ENCODE assay signal across 14 mouse cellular contexts in the genomic region with DNA sequence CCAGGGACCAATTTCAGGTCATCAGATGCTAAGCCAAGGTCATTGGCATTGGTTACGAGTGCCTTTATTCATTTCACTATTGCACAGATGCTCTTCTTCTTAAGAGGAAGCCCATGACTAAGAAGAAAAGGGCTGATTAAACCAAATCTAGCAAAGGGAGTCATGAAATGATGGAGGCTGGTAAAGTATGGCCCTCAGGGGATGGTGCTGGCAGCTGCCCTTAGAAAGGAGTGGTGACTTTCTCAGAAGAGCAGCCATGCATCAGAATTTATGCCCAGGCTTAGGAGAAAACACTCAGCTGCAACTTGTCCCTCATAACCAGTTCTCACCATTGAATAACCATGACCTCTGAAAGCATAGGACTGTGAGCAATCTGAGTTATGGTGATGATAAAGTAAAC. TPM values are rescaled to one million over a fixed set of nuclear protein-coding genes. Genes with fewer than 3 reads are reported as not detected.
"Had no signal": no experiment of that assay in that cellular context is flagged by ENCODE, and none has a peak within 500 bp of the region (broad histone marks: within the 10 kb centered on the region; RNA-seq: fewer than 3 reads in every experiment).

No protein-coding gene starts in this region.

- H3K9ac ChIP-seq: liver, embryonic 13.5 days; midbrain, embryonic 13.5 days had no signal

- H3K27ac ChIP-seq: layer of hippocampus, adult 2 months; left cerebral cortex, adult 2 months; liver, embryonic 13.5 days; midbrain, embryonic 10.5 days; midbrain, embryonic 13.5 days had no signal

- DNase-seq: layer of hippocampus, adult 9-11 months; layer of hippocampus, postnatal 36 days; liver, embryonic 13.5 days; lung, adult 2 months; thymus, adult 18-20 months; thymus, postnatal 36 days had no signal

- H3K9me3 ChIP-seq: liver, embryonic 13.5 days; megakaryocyte, embryonic 14.5 days; midbrain, embryonic 10.5 days; midbrain, embryonic 13.5 days had no signal

- H3K4me3 ChIP-seq: layer of hippocampus, adult 2 months; left cerebral cortex, adult 2 months; liver, embryonic 13.5 days; megakaryocyte, embryonic 14.5 days; midbrain, embryonic 10.5 days; midbrain, embryonic 13.5 days; myocyte had no signal

- H3K27me3 ChIP-seq: liver, embryonic 13.5 days; megakaryocyte, embryonic 14.5 days; midbrain, embryonic 13.5 days had no signal

- H3K36me3 ChIP-seq: liver, embryonic 13.5 days; midbrain, embryonic 10.5 days; midbrain, embryonic 13.5 days had no signal

- ATAC-seq: intestine, postnatal 0 days; midbrain, embryonic 13.5 days; midbrain, embryonic 16.5 days had no signal

- H3K4me2 ChIP-seq: liver, embryonic 13.5 days; midbrain, embryonic 13.5 days had no signal

- H3K4me1 ChIP-seq: liver, embryonic 13.5 days; midbrain, embryonic 10.5 days; midbrain, embryonic 13.5 days had no signal

RNA-seq across cellular contexts. Expression of gene Bank1, which starts 17.4 kb away (rescaled TPM):
- polyA plus RNA-seq: myocyte had no signal
